Mouse (Mus musculus): ENCODE results near the gene Glo1. TPM values are rescaled to one million over a fixed set of nuclear protein-coding genes. Genes with fewer than 3 reads are reported as not detected.

The Glo1 gene
- total RNA-seq, 2 experiments from 2014 or later, result 161 to 164 TPM

DNA sequence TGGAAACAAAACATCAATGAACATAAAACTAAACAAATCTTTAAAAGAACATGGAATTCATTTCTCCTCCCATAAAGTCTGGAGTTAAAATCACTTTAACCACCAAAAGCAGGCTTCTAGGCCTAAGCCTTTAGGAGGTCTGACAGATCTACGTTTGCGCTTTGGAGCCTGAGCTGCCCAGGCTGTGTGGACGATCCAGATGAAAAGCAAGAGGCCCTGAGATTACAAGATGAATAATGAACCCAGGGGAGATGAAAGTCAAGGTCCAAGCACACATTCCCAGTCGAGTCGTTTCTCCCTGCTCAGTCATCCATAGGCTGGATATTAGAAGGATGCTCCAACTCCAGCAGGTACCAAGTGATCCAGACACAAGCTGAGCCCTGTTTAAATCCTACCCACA lies 90.0 kb downstream of the Glo1 start:
- DNase-seq (ENCODE audit: low spot score), result no peak

Other genes with a start within 250 kb of the Glo1 start
- gene Btbd9, start 50.4 kb downstream of the Glo1 start, total RNA-seq (2021), result 10 to 100 TPM; 11.5 to 15.2 TPM
- under 1 TPM; 0.02 to 0.19 TPM for gene Dnah8, start 2.5 kb downstream of the Glo1 start, total RNA-seq (2021)

All from gastrocnemius, adult 18-20 months (tissue).